Mouse (Mus musculus) urinary bladder, adult 18-20 months (tissue): Measurements from ENCODE around the gene St3gal6.
"Not testable (repeated sequence)": the region's sequence is repeated elsewhere in the genome, so short reads cannot be mapped to it uniquely, and the experiment has no call there.

Experiments used
- DNase-seq, 2 experiments: peaks; one replicate each; pipeline ENCODE4 v3.0.0; 2022; ENCODE audit warnings: low spot score in 2 of 2, mixed read lengths in 2 of 2

St3gal6 gene

DNA sequence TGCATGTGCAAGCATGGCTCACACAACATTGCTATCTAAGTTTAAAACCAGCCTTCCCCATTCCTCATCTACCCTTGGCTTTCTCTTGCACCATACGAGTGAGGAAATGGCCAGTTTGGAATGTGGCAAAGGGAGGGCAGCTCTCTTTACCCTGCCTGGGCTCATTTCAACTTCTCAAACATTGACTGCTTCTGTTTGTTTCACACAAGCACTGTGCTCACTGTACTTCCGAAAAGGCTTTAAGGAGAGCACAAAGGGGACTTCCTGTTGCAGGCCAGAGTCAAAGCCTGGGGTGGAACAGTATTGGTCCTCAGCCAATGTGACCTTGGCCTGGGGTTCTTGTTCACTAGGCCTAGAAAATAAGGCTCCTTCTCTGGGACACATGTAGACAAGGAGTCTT is 47.7 kb downstream of the St3gal6 start:
- no peak for DNase-seq

GRCm38 (mm10) chr16:58475544-58476154 is 48.4 kb downstream of the St3gal6 start:
- no peak for DNase-seq

GRCm38 (mm10) chr16:58474875-58475274 is 49.2 kb downstream of the St3gal6 start:
- DNase-seq: no peak

GRCm38 (mm10) chr16:58470841-58471240 is 53.2 kb downstream of the St3gal6 start:
- DNase-seq: no peak

GRCm38 (mm10) chr16:58470061-58470460 is 54.0 kb downstream of the St3gal6 start:
- DNase-seq: no peak

DNA sequence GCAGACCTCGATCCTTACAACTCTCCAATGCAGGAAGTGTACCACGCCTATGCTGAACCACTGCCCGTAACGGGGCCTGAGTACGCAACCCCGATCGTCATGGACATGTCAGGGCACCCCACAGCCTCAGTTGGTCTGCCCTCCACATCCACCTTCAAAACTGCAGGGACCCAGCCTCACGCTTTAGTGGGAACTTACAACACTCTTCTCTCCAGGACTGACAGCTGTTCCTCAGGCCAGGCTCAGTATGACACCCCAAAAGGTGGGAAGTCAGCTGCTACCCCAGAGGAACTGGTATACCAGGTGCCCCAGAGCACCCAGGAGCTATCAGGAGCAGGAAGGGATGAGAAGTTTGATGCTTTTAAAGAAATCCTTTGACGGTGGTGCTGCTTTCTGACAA is 58.6 kb downstream of the St3gal6 start:
- DNase-seq: no peak

- no peak for DNase-seq
Observed at GRCm38 (mm10) chr16:58464051-58464450, 60.0 kb downstream of the St3gal6 start.

- no peak for DNase-seq
Observed at GRCm38 (mm10) chr16:58462519-58462918, 61.5 kb downstream of the St3gal6 start.

DNA sequence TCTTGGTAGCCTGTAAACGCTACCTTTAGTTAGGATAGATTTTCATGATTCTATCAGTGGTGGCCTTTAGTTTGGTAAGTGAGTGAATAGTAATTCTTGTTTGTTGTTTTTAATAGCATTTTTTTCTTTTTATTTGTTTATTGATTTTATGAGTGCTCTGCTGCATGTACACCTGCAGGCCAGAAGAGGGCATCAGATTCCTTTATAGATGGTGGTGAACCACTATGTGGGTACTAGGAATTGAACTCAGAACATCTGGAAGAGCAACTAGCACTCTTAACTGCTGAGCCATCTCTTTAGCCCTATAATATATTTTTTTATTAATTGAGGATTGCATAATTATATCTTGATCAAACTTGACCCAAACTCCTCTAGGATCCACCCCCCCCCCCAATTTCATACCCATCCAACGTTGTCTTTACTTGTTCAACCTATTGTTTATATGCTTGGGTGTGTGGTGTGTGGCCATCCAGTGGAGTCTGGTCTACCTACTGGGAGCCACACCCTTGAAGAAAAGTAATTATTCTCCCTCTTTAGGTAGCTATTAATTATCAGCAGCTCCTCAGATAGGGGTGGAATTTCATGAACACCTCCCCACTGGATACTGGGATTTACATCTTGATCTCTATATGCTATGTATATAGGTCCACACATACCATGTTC is 62.1 kb downstream of the St3gal6 start:
- DNase-seq: no peak

DNA sequence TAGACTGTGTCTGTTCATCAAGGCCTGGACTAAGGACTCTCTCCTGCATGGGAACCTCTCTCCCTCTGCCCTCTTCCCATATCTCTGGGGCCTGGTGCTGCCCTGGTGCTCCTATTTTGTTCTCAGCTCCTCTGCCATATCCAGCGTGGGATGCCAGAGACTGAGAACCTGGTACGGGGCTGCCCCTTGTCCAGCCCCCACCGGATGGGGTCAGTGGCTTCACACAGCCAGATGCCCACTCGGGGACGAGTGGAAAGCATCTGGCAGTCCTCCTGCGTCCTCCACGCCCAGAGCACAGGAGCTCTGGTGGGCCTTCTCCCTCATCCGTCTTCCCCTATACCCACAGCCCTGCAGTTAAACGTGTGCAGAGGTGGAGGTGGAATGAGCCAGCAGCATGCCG is 63.7 kb downstream of the St3gal6 start:
- DNase-seq: no peak

- DNase-seq: not testable (repeated sequence)
Observed at GRCm38 (mm10) chr16:58459966-58460365, 64.1 kb downstream of the St3gal6 start.

DNA sequence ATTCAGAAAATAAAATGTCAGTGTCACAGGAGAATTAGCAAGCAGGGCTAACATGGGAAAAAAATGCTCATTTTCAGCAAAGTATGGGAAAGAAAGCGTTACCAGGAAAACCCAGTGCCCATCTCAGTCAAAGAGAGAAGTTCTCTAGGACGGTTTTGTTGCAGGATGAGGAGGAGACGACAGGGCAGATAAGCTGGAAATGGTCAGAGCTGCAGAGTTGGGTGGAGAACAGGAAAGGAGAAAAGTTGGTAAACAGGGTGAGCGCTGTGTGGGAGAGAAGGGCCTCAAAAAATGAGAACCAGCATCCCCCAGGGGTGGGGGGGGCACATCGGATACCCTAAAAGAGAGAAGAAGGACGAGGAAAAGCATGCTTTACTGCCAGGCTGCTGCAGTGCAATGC is 67.1 kb downstream of the St3gal6 start:
- DNase-seq: no peak

- DNase-seq: no peak
Observed at GRCm38 (mm10) chr16:58456445-58456844, 67.6 kb downstream of the St3gal6 start.

DNA sequence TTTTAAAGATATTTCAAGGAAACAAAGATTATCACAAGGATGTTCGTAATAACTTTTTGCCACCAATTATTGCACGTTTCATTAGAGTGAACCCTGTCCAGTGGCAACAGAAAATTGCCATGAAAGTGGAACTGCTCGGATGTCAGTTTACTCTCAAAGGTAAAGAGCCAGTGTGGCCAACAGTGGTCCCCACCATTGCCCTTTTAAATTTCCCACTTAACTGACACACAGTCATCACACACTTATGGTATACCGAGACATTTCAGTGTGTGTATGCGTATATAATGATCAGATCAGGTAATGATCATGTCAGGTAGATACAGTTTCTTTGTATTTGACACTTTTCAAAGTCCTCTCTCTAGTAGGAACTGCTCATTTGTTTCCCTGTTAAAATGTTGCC is 68.9 kb downstream of the St3gal6 start:
- no peak for DNase-seq

- DNase-seq: peak; percentile 29 to 32
Observed at GRCm38 (mm10) chr16:58454617-58455016, 69.4 kb downstream of the St3gal6 start.

- no peak for DNase-seq
Observed at GRCm38 (mm10) chr16:58453820-58454219, 70.2 kb downstream of the St3gal6 start.

- DNase-seq: no peak
Observed at GRCm38 (mm10) chr16:58453138-58453537, 70.9 kb downstream of the St3gal6 start.

DNA sequence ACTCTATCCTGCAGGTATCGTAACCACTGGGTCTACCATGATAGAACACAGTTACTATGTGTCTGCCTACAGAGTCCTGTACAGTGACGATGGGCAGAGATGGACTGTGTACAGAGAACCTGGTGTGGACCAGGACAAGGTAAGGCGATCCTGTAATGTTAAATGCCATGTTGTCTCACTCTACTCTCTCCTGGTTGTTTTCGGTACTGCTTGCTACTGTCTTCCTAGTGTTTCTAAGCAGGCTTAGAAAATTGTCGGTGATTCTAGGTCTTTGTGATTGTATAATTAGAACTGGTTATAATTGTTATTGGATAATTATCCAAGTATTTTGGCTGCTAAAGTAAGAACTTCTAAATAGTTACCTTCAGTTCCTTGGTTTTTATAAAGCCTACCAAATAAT is 72.4 kb downstream of the St3gal6 start:
- no peak for DNase-seq

GRCm38 (mm10) chr16:58450648-58451047 is 73.4 kb downstream of the St3gal6 start:
- no peak for DNase-seq

DNA sequence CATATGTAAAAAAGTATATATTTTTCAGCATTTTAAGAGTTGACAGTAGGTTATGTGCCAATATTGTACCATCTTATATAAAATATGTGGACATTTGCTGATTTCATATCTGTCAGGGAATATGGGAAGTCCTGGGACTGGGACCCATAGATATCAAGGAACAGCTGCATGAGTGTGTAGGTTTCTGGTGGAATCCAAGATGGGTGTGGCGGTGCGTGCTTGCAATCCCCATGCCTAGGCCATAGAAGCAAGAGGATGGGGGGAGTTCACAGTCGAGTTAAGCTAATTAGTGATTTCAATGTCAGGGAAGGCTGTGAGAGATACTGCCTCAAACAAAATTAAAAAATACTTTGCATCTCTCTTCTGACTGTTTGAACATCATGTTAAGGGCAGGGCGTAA is 75.0 kb downstream of the St3gal6 start:
- DNase-seq: no peak

DNA sequence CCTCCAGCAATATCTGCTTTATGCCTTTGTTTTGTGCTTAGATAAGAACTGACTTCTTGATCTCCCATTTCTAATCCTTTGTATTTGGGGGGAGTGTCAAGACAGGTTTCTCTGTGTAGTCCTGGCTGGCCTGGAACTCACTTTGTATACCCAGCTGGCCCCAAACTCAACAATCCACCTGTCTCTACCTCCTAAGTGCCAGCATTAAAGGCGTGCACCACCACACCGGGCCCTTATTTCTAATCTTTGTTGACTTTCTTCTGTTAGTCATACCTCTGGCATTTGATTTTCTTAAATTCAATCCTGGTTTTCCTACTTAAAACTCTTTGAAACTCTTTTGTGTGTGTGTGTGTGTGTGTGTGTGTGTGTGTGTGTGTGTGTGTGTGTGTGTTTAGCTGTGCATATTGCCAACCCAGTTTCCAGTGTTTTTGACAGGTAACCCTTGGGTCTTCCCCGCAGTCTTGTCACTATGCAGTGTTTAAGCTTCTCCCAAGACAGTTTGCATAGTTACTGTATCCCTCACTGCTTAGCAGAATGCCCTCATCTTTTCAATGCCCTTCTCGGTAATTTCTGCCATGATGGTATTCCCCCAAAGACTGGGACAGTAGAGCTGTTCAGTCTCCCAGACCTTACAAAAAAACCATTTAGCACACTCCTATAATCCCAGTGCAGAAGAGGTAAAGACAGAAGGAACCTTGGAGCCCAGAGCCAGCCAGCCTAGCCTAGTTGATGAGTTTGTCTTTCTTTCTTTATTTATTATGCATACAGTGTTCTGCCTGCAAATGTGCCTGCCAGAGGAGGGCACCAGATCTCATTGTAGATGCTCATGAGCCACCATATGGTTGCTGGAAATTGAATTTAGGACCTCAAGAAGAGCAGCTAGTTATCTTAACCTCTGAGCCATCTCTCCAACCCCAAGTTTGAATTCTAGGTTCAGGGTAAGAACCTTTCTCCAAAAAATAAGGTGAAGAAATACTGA is 77.5 kb downstream of the St3gal6 start:
- DNase-seq: no peak

DNA sequence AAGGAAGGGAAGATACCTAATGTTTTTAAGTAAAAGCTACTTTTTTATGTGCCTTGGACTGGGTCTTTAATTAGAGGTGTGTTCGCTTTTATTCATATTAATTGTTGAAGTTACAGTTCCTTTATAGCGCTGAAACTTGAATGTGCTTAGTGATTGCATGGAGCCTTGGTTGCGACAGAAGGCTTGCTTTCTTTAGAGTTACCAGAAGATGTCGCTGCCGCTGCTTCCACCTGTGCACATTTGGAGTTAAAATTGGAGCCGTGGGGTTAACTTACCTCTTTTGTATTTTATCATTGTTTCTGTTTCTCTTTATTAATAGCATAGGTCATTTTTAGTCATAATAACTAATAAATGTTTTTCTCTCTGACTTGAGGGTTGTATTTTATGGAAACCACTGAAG is 79.3 kb downstream of the St3gal6 start:
- DNase-seq: no peak

DNA sequence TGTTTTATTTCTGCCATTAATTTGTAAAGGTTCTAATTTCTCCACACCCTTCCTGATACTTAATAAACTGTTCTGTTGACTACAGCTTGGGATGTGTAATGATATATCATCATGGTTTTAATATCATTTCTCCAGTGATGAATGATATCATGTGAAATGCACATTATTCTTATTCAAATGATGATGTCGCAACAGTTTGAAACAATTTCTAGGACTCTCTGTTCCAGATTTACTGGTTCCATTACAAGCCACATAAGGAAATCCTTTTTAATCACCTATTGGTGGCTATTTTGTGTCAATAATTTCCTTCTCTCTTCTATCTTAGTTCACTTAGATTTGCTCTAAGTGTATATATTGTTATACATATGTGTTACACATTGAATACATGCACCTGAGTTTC is 91.7 kb downstream of the St3gal6 start:
- DNase-seq: no peak
